Mouse (Mus musculus) hindbrain, embryonic 13.5 days (tissue): ENCODE measurements at regions not wholly inside any gene's neighbourhood (a gene's known extent, or its start where the extent isn't known, plus 50 kb on each side); places are given as distances from the start of the nearest gene placed in this dataset.
A peak's percentile ranks its signal among the peaks of the same experiment; 100 is the strongest.

Experiments used
- ATAC-seq: fragments of 200-750 bp; cut with Nextera tagmentation; 2 replicates; pipeline ENCODE4 v1.8.0; 2017; ENCODE audit warnings: moderate TSS enrichment; ENCODE audit not compliant: low FRiP score
- H3K27ac ChIP-seq: fragments of 300-500 bp; sonication (generic); 2 replicates; pipeline ENCODE4 v1.5.1; 2015; ENCODE audit warnings: inconsistent platforms, mild to moderate bottlenecking, moderate library complexity
- H3K27me3 ChIP-seq: fragments of 300-500 bp; sonication (generic); 2 replicates; pipeline ENCODE4 v1.6.1; 2015; ENCODE audit warnings: mild to moderate bottlenecking, inconsistent platforms
- H3K36me3 ChIP-seq: fragments of 300-500 bp; sonication (generic); 2 replicates; pipeline ENCODE4 v1.6.1; 2015; ENCODE audit warnings: mild to moderate bottlenecking, inconsistent platforms
- H3K4me1 ChIP-seq: fragments of 300-500 bp; sonication (generic); replicated peaks from 2 replicates; pipeline ENCODE4 v1.6.1; 2015; ENCODE audit warnings: inconsistent platforms
- H3K4me2 ChIP-seq: fragments of 300-500 bp; sonication (generic); 2 replicates; pipeline ENCODE4 v1.6.1; 2015; ENCODE audit warnings: inconsistent platforms, mild to moderate bottlenecking, moderate library complexity
- H3K4me3 ChIP-seq: fragments of 300-500 bp; sonication (generic); 2 replicates; pipeline ENCODE4 v1.5.1; 2015; ENCODE audit warnings: mild to moderate bottlenecking, inconsistent platforms
- H3K9ac ChIP-seq: fragments of 300-500 bp; sonication (generic); 2 replicates; pipeline ENCODE4 v1.6.1; 2015; ENCODE audit warnings: mild to moderate bottlenecking, inconsistent platforms
- H3K9me3 ChIP-seq: fragments of 300-500 bp; sonication (generic); 2 replicates; pipeline ENCODE4 v1.6.1; 2016; ENCODE audit warnings: inconsistent platforms
- WGBS: fragments of 180-500 bp; shearing (Covaris S2); methylation state at CpG from one replicate; pipeline ENCODE4 v1.1.7; 2015; 5-methylcytosine and 5-hydroxymethylcytosine counted together

- 62% methylated on average over 3 of the region's 3 CpGs for WGBS
- peak; percentile 74 for ATAC-seq
- H3K4me3 ChIP-seq: no peak overlapping the region
- no peak overlapping the region for H3K4me2 ChIP-seq
- H3K9ac ChIP-seq: no peak overlapping the region
- H3K27ac ChIP-seq: no peak overlapping the region
- H3K9me3 ChIP-seq: no peaks in the 10 kb centered on the region
- H3K36me3 ChIP-seq: no peaks in the 10 kb centered on the region
- H3K4me1 ChIP-seq: no peaks in the 10 kb centered on the region; the same call in 1 of the 2 replicates
- no peaks in the 10 kb centered on the region for H3K27me3 ChIP-seq
Observed at GRCm38 (mm10) chr5:67541867-67542266, 65.8 kb upstream of the Shisa3 start.

DNA sequence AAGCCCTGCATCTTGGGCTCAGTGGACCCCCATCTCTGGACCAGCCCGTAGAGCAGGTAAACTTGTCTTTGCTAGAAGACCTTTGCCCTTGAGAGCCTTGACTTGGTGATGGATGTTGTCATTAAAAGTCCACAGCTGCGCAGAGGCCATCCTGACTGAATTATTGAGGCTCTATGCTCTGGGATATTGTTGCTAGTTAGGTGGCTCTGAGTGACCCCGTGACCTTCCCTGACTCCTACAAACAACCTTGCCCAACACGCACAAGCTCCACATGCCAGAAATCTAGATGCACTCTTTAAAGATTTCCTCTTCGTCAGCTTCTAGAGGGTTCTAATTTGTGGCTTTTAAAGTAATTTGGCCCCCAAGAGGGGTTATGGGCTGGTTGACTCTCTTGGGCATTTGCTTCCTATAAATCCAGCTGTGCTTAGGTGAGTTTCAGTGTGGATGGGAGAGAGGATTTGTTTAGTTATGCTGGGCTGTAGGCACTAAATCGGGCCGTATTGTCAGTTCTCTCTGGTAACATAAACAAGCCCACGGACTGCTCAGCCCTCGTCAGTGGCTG, 63.6 kb upstream of the Shisa3 start:
- Histone ChIP-seq H3K27me3 (no peaks in the 10 kb centered on the region), H3K4me3 (no peak overlapping the region), H3K9ac (no peak overlapping the region), H3K4me1 (no peaks in the 10 kb centered on the region; the same call in 1 of the 2 replicates), H3K27ac (no peak overlapping the region), H3K36me3 (no peaks in the 10 kb centered on the region), H3K4me2 (no peak overlapping the region), H3K9me3 (no peaks in the 10 kb centered on the region)
- WGBS: 72% methylated on average over 9 of the region's 9 CpGs
- no peak for ATAC-seq

- Histone ChIP-seq H3K4me2 (no peak overlapping the region), H3K4me1 (no peaks in the 10 kb centered on the region), H3K9ac (no peak overlapping the region), H3K27me3 (no peaks in the 10 kb centered on the region), H3K36me3 (no peaks in the 10 kb centered on the region), H3K27ac (no peak overlapping the region), H3K4me3 (no peak overlapping the region), H3K9me3 (no peaks in the 10 kb centered on the region)
- 84% methylated on average over 6 of the region's 6 CpGs for WGBS
- ATAC-seq: no peak
Observed at GRCm38 (mm10) chr5:67550257-67550656, 57.4 kb upstream of the Shisa3 start.

DNA sequence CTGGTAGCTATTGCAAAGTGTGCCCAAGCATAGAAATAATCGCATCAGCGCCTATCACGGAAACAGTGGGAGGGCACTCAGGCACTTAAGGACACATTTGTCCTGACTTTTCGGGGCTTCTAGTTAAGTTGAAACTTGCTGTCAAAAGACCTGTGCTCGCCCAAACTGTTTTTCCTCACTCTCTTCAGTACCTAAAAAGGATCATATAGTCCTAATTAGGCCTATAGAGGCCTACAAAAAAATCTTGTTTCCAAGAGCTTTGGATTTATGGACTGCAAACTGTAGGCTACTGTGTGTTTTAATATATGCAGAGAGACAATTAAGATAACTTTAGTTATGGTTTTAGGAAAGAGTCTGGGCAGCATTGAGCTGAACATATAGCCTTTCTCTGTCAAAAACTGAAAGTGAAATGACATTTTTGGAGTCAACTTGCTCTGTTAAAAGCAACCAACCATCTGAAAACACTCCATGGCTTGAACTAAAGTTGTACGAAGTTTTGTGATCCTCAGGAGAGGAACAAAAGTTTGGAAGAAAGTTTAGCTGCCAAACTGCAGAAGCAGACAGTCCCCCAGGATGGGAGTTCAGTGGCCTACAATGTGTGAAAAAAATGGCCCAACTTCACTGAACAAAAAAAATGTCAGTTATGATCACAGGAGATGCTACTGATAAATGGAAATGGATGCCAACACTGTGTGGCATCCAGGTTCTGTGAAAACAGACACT, 55.9 kb upstream of the Shisa3 start:
- no peak overlapping the region for H3K27ac ChIP-seq
- no peak for ATAC-seq
- H3K27me3 ChIP-seq: no peaks in the 10 kb centered on the region
- no peak overlapping the region for H3K4me2 ChIP-seq
- 89% methylated on average over 6 of the region's 6 CpGs for WGBS
- H3K4me1 ChIP-seq: no peaks in the 10 kb centered on the region
- no peaks in the 10 kb centered on the region for H3K36me3 ChIP-seq
- no peak overlapping the region for H3K4me3 ChIP-seq
- no peak overlapping the region for H3K9ac ChIP-seq
- no peaks in the 10 kb centered on the region for H3K9me3 ChIP-seq

DNA sequence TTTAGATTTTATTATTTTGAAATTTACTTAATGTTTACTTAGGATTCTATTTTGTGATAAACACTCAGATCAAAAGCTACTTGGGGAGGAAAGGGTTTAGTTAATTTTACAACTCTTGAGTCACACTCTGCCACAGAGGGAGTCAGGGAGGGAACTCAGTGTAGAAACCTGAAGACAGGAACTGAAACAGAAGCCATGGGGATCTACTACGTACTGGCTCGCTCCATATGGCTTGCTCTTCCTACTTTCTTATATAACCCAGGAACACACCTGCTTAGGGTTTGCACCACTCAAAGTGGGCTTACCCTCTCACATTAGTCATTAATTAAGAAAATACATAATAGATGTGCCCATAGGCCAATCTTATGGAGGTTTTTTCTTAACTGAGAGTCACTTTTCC, 54.8 kb upstream of the Shisa3 start:
- ATAC-seq: no peak
- no peak overlapping the region for H3K9ac ChIP-seq
- H3K27ac ChIP-seq: no peak overlapping the region
- WGBS: 91% methylated on average over 2 of the region's 2 CpGs
- H3K9me3 ChIP-seq: no peaks in the 10 kb centered on the region
- no peak overlapping the region for H3K4me2 ChIP-seq
- H3K4me3 ChIP-seq: no peak overlapping the region
- H3K27me3 ChIP-seq: no peaks in the 10 kb centered on the region
- no peaks in the 10 kb centered on the region for H3K4me1 ChIP-seq
- H3K36me3 ChIP-seq: no peaks in the 10 kb centered on the region
